Mouse (Mus musculus) heart, embryonic 11.5 days (tissue): Measurements from ENCODE around the gene Susd6. TPM values are rescaled to one million over a fixed set of nuclear protein-coding genes. Genes with fewer than 3 reads are reported as not detected.

ENCODE experiments used
- ATAC-seq: fragments of 200-750 bp; cut with Nextera tagmentation; replicated peaks from 2 replicates; pipeline ENCODE4 v1.8.0; 2017; ENCODE audit warnings: moderate library complexity; ENCODE audit not compliant: insufficient number of reproducible peaks, low FRiP score, low TSS enrichment
- H3K27ac ChIP-seq: fragments of 300-500 bp; sonication (generic); 2 replicates; pipeline ENCODE4 v1.5.1; 2014; ENCODE audit warnings: mild to moderate bottlenecking, low read depth, low read length
- H3K27me3 ChIP-seq: fragments of 300-500 bp; sonication (generic); 2 replicates; pipeline ENCODE4 v1.6.1; 2014; ENCODE audit warnings: mild to moderate bottlenecking, low read length, mixed read lengths; ENCODE audit not compliant: control insufficient read depth, insufficient read depth
- H3K36me3 ChIP-seq: fragments of 300-500 bp; sonication (generic); 2 replicates; pipeline ENCODE4 v1.6.1; 2014; ENCODE audit warnings: mild to moderate bottlenecking, low read length, moderate library complexity, mixed read lengths; ENCODE audit not compliant: control insufficient read depth, insufficient read depth
- H3K4me1 ChIP-seq: fragments of 300-500 bp; sonication (generic); 2 replicates; pipeline ENCODE4 v1.6.1; 2014; ENCODE audit warnings: low read length; ENCODE audit not compliant: control insufficient read depth, insufficient read depth
- H3K4me2 ChIP-seq: fragments of 300-500 bp; sonication (generic); 2 replicates; pipeline ENCODE4 v1.6.1; 2014; ENCODE audit warnings: mild to moderate bottlenecking, moderate library complexity
- H3K4me3 ChIP-seq: fragments of 300-500 bp; sonication (generic); 2 replicates; pipeline ENCODE4 v1.5.1; 2014; ENCODE audit warnings: low read depth, low read length
- H3K9ac ChIP-seq: fragments of 300-500 bp; sonication (generic); 2 replicates; pipeline ENCODE4 v1.6.1; 2014; ENCODE audit warnings: mild to moderate bottlenecking, low read depth, low read length, moderate library complexity
- H3K9me3 ChIP-seq: fragments of 300-500 bp; sonication (generic); replicated peaks from 2 replicates; pipeline ENCODE4 v1.6.1; 2016; ENCODE audit warnings: low read length; ENCODE audit not compliant: control insufficient read depth
- WGBS: fragments of 180-500 bp; shearing (Covaris S2); extraction: QIAGEN DNeasy Blood & Tissue Kit; methylation state at CpG from one replicate; pipeline ENCODE4 v1.1.7; 2014; ENCODE audit not compliant: insufficient replicate concordance; 5-methylcytosine and 5-hydroxymethylcytosine counted together
- polyA plus RNA-seq: library from polyadenylated mRNA; unstranded; fragments of >200 nt; fragmentation: Nextera tagmentation; extraction: Ambion mirVana; gene quantifications from 2 replicates; pipeline ENCODE4 v1.2.1, GENCODE M21; 2014

Susd6 gene
- polyA plus RNA-seq, 1 experiment from 2014 or later = 17.7 TPM

GRCm38 (mm10) chr12:80832313-80832712 is 42.0 kb downstream of the Susd6 start:
- H3K9ac ChIP-seq = no peak overlapping the region
- H3K27ac ChIP-seq = no peak overlapping the region
- no peak overlapping the region for H3K4me2 ChIP-seq
- no peak overlapping the region for H3K4me3 ChIP-seq
- H3K27me3 ChIP-seq = no peaks in the 10 kb centered on the region
- H3K4me1 ChIP-seq = peaks cover 8% of the 10 kb centered on the region
- H3K36me3 ChIP-seq = no peaks in the 10 kb centered on the region
- WGBS = 70% methylated on average over 1 of the region's 1 CpGs
- H3K9me3 ChIP-seq = no peaks in the 10 kb centered on the region
- no peak for ATAC-seq

GRCm38 (mm10) chr12:80833541-80833940 is 43.2 kb downstream of the Susd6 start:
- no peak overlapping the region for H3K27ac ChIP-seq
- H3K4me3 ChIP-seq = no peak overlapping the region
- WGBS = 27% methylated on average over 2 of the region's 2 CpGs
- no peak for ATAC-seq
- no peaks in the 10 kb centered on the region for H3K9me3 ChIP-seq
- H3K9ac ChIP-seq = no peak overlapping the region
- H3K36me3 ChIP-seq = no peaks in the 10 kb centered on the region
- peaks cover 7% of the 10 kb centered on the region for H3K4me1 ChIP-seq
- no peaks in the 10 kb centered on the region for H3K27me3 ChIP-seq
- no peak overlapping the region for H3K4me2 ChIP-seq

- Histone ChIP-seq H3K4me3 (no peak overlapping the region), H3K9ac (no peak overlapping the region), H3K36me3 (no peaks in the 10 kb centered on the region), H3K4me1 (peaks cover 7% of the 10 kb centered on the region), H3K9me3 (no peaks in the 10 kb centered on the region), H3K4me2 (no peak overlapping the region), H3K27me3 (no peaks in the 10 kb centered on the region), H3K27ac (no peak overlapping the region)
- 94% methylated on average over 3 of the region's 3 CpGs for WGBS
- no peak for ATAC-seq
These were observed 44.0 kb downstream of the Susd6 start for GRCm38 (mm10) chr12:80834156-80834900.

- Histone ChIP-seq H3K4me3 (no peak overlapping the region), H3K4me1 (peaks cover 7% of the 10 kb centered on the region), H3K27ac (no peak overlapping the region), H3K27me3 (no peaks in the 10 kb centered on the region), H3K9ac (no peak overlapping the region), H3K4me2 (no peak overlapping the region), H3K9me3 (no peaks in the 10 kb centered on the region), H3K36me3 (no peaks in the 10 kb centered on the region)
- no peak for ATAC-seq
- WGBS = 83% methylated on average over 7 of the region's 8 CpGs
These were observed 44.7 kb downstream of the Susd6 start for GRCm38 (mm10) chr12:80834901-80835570.

- Histone ChIP-seq H3K36me3 (no peaks in the 10 kb centered on the region), H3K4me2 (no peak overlapping the region), H3K4me1 (peaks cover 7% of the 10 kb centered on the region), H3K9ac (no peak overlapping the region), H3K27ac (no peak overlapping the region), H3K27me3 (no peaks in the 10 kb centered on the region), H3K4me3 (no peak overlapping the region), H3K9me3 (no peaks in the 10 kb centered on the region)
- ATAC-seq = no peak
- 49% methylated on average over 3 of the region's 3 CpGs for WGBS
These were observed 47.3 kb downstream of the Susd6 start for GRCm38 (mm10) chr12:80837614-80838013.

GRCm38 (mm10) chr12:80838271-80838670 is 48.0 kb downstream of the Susd6 start:
- no peak overlapping the region for H3K4me3 ChIP-seq
- no peak overlapping the region for H3K4me2 ChIP-seq
- peaks cover 6% of the 10 kb centered on the region for H3K4me1 ChIP-seq
- H3K27me3 ChIP-seq = no peaks in the 10 kb centered on the region
- no peak for ATAC-seq
- no peaks in the 10 kb centered on the region for H3K36me3 ChIP-seq
- no peak overlapping the region for H3K9ac ChIP-seq
- H3K9me3 ChIP-seq = no peaks in the 10 kb centered on the region
- no peak overlapping the region for H3K27ac ChIP-seq

GRCm38 (mm10) chr12:80838787-80839186 is 48.5 kb downstream of the Susd6 start:
- 74% methylated on average over 2 of the region's 2 CpGs for WGBS
- H3K27ac ChIP-seq = no peak overlapping the region
- H3K9ac ChIP-seq = no peak overlapping the region
- ATAC-seq = no peak
- H3K4me1 ChIP-seq = peaks cover 7% of the 10 kb centered on the region
- no peaks in the 10 kb centered on the region for H3K27me3 ChIP-seq
- no peak overlapping the region for H3K4me2 ChIP-seq
- H3K9me3 ChIP-seq = no peaks in the 10 kb centered on the region
- no peak overlapping the region for H3K4me3 ChIP-seq
- no peaks in the 10 kb centered on the region for H3K36me3 ChIP-seq

GRCm38 (mm10) chr12:80839631-80840030 is 49.3 kb downstream of the Susd6 start:
- no peak for ATAC-seq

GRCm38 (mm10) chr12:80841618-80842017 is 51.3 kb downstream of the Susd6 start:
- no peak for ATAC-seq

More at GRCm38 (mm10) chr12:80839631-80840030, 49.3 kb downstream of the Susd6 start:
- no peak overlapping the region for H3K4me2 ChIP-seq
- H3K27me3 ChIP-seq = no peaks in the 10 kb centered on the region
- H3K9ac ChIP-seq = no peak overlapping the region
- H3K4me3 ChIP-seq = no peak overlapping the region
- H3K27ac ChIP-seq = no peak overlapping the region
- no peaks in the 10 kb centered on the region for H3K9me3 ChIP-seq
- H3K4me1 ChIP-seq = peaks cover 12% of the 10 kb centered on the region
- no peaks in the 10 kb centered on the region for H3K36me3 ChIP-seq
- 66% methylated on average over 2 of the region's 2 CpGs for WGBS

More at GRCm38 (mm10) chr12:80841618-80842017, 51.3 kb downstream of the Susd6 start:
- Histone ChIP-seq H3K4me3 (no peak overlapping the region), H3K4me2 (no peak overlapping the region), H3K36me3 (no peaks in the 10 kb centered on the region), H3K27me3 (no peaks in the 10 kb centered on the region), H3K9me3 (no peaks in the 10 kb centered on the region), H3K4me1 (peaks cover 24% of the 10 kb centered on the region), H3K27ac (no peak overlapping the region), H3K9ac (no peak overlapping the region)
- WGBS = 88% methylated on average over 1 of the region's 1 CpGs
